Mouse (Mus musculus) ES-E14 (cell line): ENCODE measurements at regions not wholly inside any gene's neighbourhood (a gene's known extent, or its start where the extent isn't known, plus 50 kb on each side); places are given as distances from the start of the nearest gene placed in this dataset.

Experiments used
- CHD2 ChIP-seq: IDR thresholded peaks from 2 replicates; pipeline ENCODE4 v1.6.1; 2014; ENCODE audit warnings: mild to moderate bottlenecking, low read depth, low read length, inconsistent platforms
- HCFC1 ChIP-seq: IDR thresholded peaks from 2 replicates; pipeline ENCODE4 v1.6.1; 2012; ENCODE audit warnings: low read length, inconsistent platforms, borderline replicate concordance; ENCODE audit not compliant: insufficient read depth
- MAFK ChIP-seq: IDR thresholded peaks from 2 replicates; pipeline ENCODE4 v1.6.1; 2014; ENCODE audit warnings: mild to moderate bottlenecking, low read depth, low read length, inconsistent platforms; ENCODE audit not compliant: insufficient read depth
- ZC3H11A ChIP-seq: IDR thresholded peaks from 2 replicates; pipeline ENCODE4 v1.6.1; 2012; ENCODE audit warnings: low read depth, mild to moderate bottlenecking, inconsistent platforms, low read length, borderline replicate concordance

- no peak for TF ChIP-seq MAFK
- no peak for TF ChIP-seq ZC3H11A
- TF ChIP-seq HCFC1 = no peak
- TF ChIP-seq CHD2 = no peak
These were observed 65.5 kb upstream of the Jade1 start for GRCm38 (mm10) chr3:41489998-41490397.
